Mouse (Mus musculus) liver, embryonic 15.5 days (tissue): ENCODE measurements around the gene Rps6ka4. TPM values are rescaled to one million over a fixed set of nuclear protein-coding genes. Genes with fewer than 3 reads are reported as not detected.

Experiments
- ATAC-seq: fragments of 200-750 bp; cut with Nextera tagmentation; 2 replicates; pipeline ENCODE4 v1.8.0; 2017; ENCODE audit warnings: moderate number of reproducible peaks, mild to moderate bottlenecking, moderate library complexity; ENCODE audit not compliant: insufficient read depth
- H3K27ac ChIP-seq: fragments of 300-500 bp; sonication (generic); replicated peaks from 2 replicates; pipeline ENCODE4 v1.5.1; 2015; ENCODE audit warnings: mild to moderate bottlenecking, inconsistent platforms
- H3K27me3 ChIP-seq: fragments of 300-500 bp; sonication (generic); 2 replicates; pipeline ENCODE4 v1.6.1; 2015; ENCODE audit warnings: mild to moderate bottlenecking, inconsistent platforms
- H3K36me3 ChIP-seq: fragments of 300-500 bp; sonication (generic); replicated peaks from 2 replicates; pipeline ENCODE4 v1.6.1; 2015; ENCODE audit warnings: moderate library complexity, mild to moderate bottlenecking, inconsistent platforms
- H3K4me1 ChIP-seq: fragments of 300-500 bp; sonication (generic); replicated peaks from 2 replicates; pipeline ENCODE4 v1.6.1; 2015; ENCODE audit warnings: inconsistent platforms
- H3K4me2 ChIP-seq: fragments of 300-500 bp; sonication (generic); 2 replicates; pipeline ENCODE4 v1.6.1; 2015; ENCODE audit warnings: moderate library complexity, mild to moderate bottlenecking, inconsistent platforms
- H3K4me3 ChIP-seq: fragments of 300-500 bp; sonication (generic); replicated peaks from 2 replicates; pipeline ENCODE4 v1.5.1; 2015; ENCODE audit warnings: mild to moderate bottlenecking, inconsistent platforms
- H3K9ac ChIP-seq: fragments of 300-500 bp; sonication (generic); 2 replicates; pipeline ENCODE4 v1.6.1; 2015; ENCODE audit warnings: moderate library complexity, mild to moderate bottlenecking, inconsistent platforms
- H3K9me3 ChIP-seq: fragments of 300-500 bp; sonication (generic); replicated peaks from 2 replicates; pipeline ENCODE4 v1.6.1; 2016; ENCODE audit warnings: inconsistent platforms
- WGBS: fragments of 180-500 bp; shearing (Covaris S2); methylation state at CpG from one replicate; pipeline ENCODE4 v1.1.7; 2015; ENCODE audit warnings: mixed read lengths; ENCODE audit not compliant: insufficient replicate concordance; 5-methylcytosine and 5-hydroxymethylcytosine counted together
- polyA plus RNA-seq: library from polyadenylated mRNA; unstranded; fragments of >200 nt; fragmentation: Nextera tagmentation; extraction: Ambion mirVana; gene quantifications from 2 replicates; pipeline ENCODE4 v1.2.1, GENCODE M21; 2015

Rps6ka4 gene
- polyA plus RNA-seq = 6.3 TPM in 2 replicates

GRCm38 (mm10) chr19:6840475-6841291 is at the start of gene Rps6ka4:
TSS of gene Rps6ka4 (minus strand) at chr19:6840636.
- WGBS = 1% methylated on average over 44 of the region's 44 CpGs
- 0 out of 2 replicates have a peak within 1 kb of the TSS, but pooled peaks have one; percentile 19 for H3K27ac ChIP-seq
- peaks cover 22% of the 10 kb centered on the region for H3K4me1 ChIP-seq

GRCm38 (mm10) chr19:6877965-6878364 is 37.5 kb upstream of the Rps6ka4 start:
- Histone ChIP-seq H3K4me3 (no peak overlapping the region), H3K9ac (no peak overlapping the region), H3K27ac (no peak overlapping the region), H3K27me3 (no peaks in the 10 kb centered on the region), H3K36me3 (no peaks in the 10 kb centered on the region), H3K4me1 (no peaks in the 10 kb centered on the region), H3K9me3 (no peaks in the 10 kb centered on the region), H3K4me2 (no peak overlapping the region)
- 67% methylated on average over 4 of the region's 4 CpGs for WGBS
- ATAC-seq = no peak

More at GRCm38 (mm10) chr19:6840475-6841291, at the start of gene Rps6ka4:
- Histone ChIP-seq H3K9ac (peak within 1 kb of the TSS; percentile 63), H3K27me3 (peaks cover 44% of the 10 kb centered on the region), H3K4me2 (peak within 1 kb of the TSS; percentile 94), H3K4me3 (peak within 1 kb of the TSS; percentile 66), H3K36me3 (no peaks in the 10 kb centered on the region; the same call in 1 of the 2 replicates), H3K9me3 (no peaks in the 10 kb centered on the region)
- ATAC-seq = peak; percentile 79

- Histone ChIP-seq H3K4me2 (no peak overlapping the region), H3K4me1 (peaks cover 9% of the 10 kb centered on the region), H3K4me3 (no peak overlapping the region), H3K9me3 (no peaks in the 10 kb centered on the region), H3K27me3 (no peaks in the 10 kb centered on the region), H3K9ac (no peak overlapping the region), H3K27ac (no peak overlapping the region), H3K36me3 (no peaks in the 10 kb centered on the region)
- ATAC-seq = no peak
These were observed 36.4 kb upstream of the Rps6ka4 start for GRCm38 (mm10) chr19:6876799-6877198.

GRCm38 (mm10) chr19:6875834-6876233 is 35.4 kb upstream of the Rps6ka4 start:
- Histone ChIP-seq H3K4me2 (no peak overlapping the region), H3K27ac (no peak overlapping the region), H3K27me3 (no peaks in the 10 kb centered on the region), H3K4me1 (peaks cover 18% of the 10 kb centered on the region), H3K36me3 (no peaks in the 10 kb centered on the region), H3K9ac (no peak overlapping the region), H3K9me3 (no peaks in the 10 kb centered on the region), H3K4me3 (no peak overlapping the region)
- WGBS = 63% methylated on average over 6 of the region's 6 CpGs
- no peak for ATAC-seq

GRCm38 (mm10) chr19:6874257-6874656 is 33.8 kb upstream of the Rps6ka4 start:
- no peak overlapping the region for H3K4me2 ChIP-seq
- no peak for ATAC-seq
- no peaks in the 10 kb centered on the region for H3K36me3 ChIP-seq
- H3K9me3 ChIP-seq = no peaks in the 10 kb centered on the region
- H3K4me3 ChIP-seq = no peak overlapping the region
- no peaks in the 10 kb centered on the region for H3K27me3 ChIP-seq
- H3K4me1 ChIP-seq = peaks cover 25% of the 10 kb centered on the region
- 31% methylated on average over 1 of the region's 1 CpGs for WGBS
- H3K9ac ChIP-seq = no peak overlapping the region
- H3K27ac ChIP-seq = no peak overlapping the region

- no peak overlapping the region for H3K4me2 ChIP-seq
- WGBS = 47% methylated on average over 3 of the region's 3 CpGs
- no peak overlapping the region for H3K4me3 ChIP-seq
- H3K36me3 ChIP-seq = no peaks in the 10 kb centered on the region
- H3K4me1 ChIP-seq = peaks cover 29% of the 10 kb centered on the region
- no peaks in the 10 kb centered on the region for H3K27me3 ChIP-seq
- 0 out of 2 replicates have a peak overlapping the region, but pooled peaks have one; percentile 1 for H3K27ac ChIP-seq
- H3K9ac ChIP-seq = no peak overlapping the region
- ATAC-seq = no peak
- no peaks in the 10 kb centered on the region for H3K9me3 ChIP-seq
These were observed 32.3 kb upstream of the Rps6ka4 start for GRCm38 (mm10) chr19:6872701-6873100.

- ATAC-seq = no peak; the same call in 1 of the 2 replicates
- Histone ChIP-seq H3K4me2 (peak overlapping the region; percentile 32), H3K9ac (no peak overlapping the region), H3K36me3 (no peaks in the 10 kb centered on the region), H3K27ac (peak overlapping the region; percentile 1; the same call in 1 of the 2 replicates), H3K4me3 (no peak overlapping the region), H3K27me3 (no peaks in the 10 kb centered on the region), H3K9me3 (no peaks in the 10 kb centered on the region), H3K4me1 (peaks cover 29% of the 10 kb centered on the region)
- 47% methylated on average over 5 of the region's 5 CpGs for WGBS
These were observed 31.3 kb upstream of the Rps6ka4 start for GRCm38 (mm10) chr19:6871574-6872271.

- WGBS = 0% methylated on average over 5 of the region's 5 CpGs
- H3K36me3 ChIP-seq = no peaks in the 10 kb centered on the region
- peak overlapping the region; percentile 56 for H3K4me3 ChIP-seq
- H3K27ac ChIP-seq = peak overlapping the region; percentile 75
- H3K4me1 ChIP-seq = peaks cover 29% of the 10 kb centered on the region
- peak overlapping the region; percentile 76 for H3K4me2 ChIP-seq
- H3K9ac ChIP-seq = peak overlapping the region; percentile 58
- ATAC-seq = peak; percentile 54
- no peaks in the 10 kb centered on the region for H3K9me3 ChIP-seq
- H3K27me3 ChIP-seq = no peaks in the 10 kb centered on the region
These were observed 28.9 kb upstream of the Rps6ka4 start for GRCm38 (mm10) chr19:6869355-6869754.

GRCm38 (mm10) chr19:6861451-6861850 is 21.0 kb upstream of the Rps6ka4 start:
- no peak overlapping the region for H3K27ac ChIP-seq

GRCm38 (mm10) chr19:6860706-6861105 is 20.3 kb upstream of the Rps6ka4 start:
- Histone ChIP-seq H3K9ac (no peak overlapping the region), H3K36me3 (no peaks in the 10 kb centered on the region), H3K27ac (0 out of 2 replicates have a peak overlapping the region, but pooled peaks have one; percentile 16), H3K4me3 (no peak overlapping the region), H3K27me3 (0 out of 2 replicates have a peak, but pooled peaks cover 3% of the 10 kb centered on the region), H3K4me1 (peaks cover 24% of the 10 kb centered on the region), H3K9me3 (no peaks in the 10 kb centered on the region), H3K4me2 (no peak overlapping the region)
- 39% methylated on average over 6 of the region's 6 CpGs for WGBS
- ATAC-seq = no peak

More at GRCm38 (mm10) chr19:6861451-6861850, 21.0 kb upstream of the Rps6ka4 start:
- WGBS = 79% methylated on average over 4 of the region's 4 CpGs
- Histone ChIP-seq H3K4me1 (peaks cover 16% of the 10 kb centered on the region), H3K9ac (no peak overlapping the region), H3K36me3 (no peaks in the 10 kb centered on the region), H3K4me2 (no peak overlapping the region), H3K27me3 (no peaks in the 10 kb centered on the region), H3K4me3 (no peak overlapping the region), H3K9me3 (no peaks in the 10 kb centered on the region)
- ATAC-seq = no peak

GRCm38 (mm10) chr19:6859971-6860370 is 19.5 kb upstream of the Rps6ka4 start:
- H3K9ac ChIP-seq = no peak overlapping the region
- no peak overlapping the region for H3K4me2 ChIP-seq
- no peak overlapping the region for H3K27ac ChIP-seq
- H3K27me3 ChIP-seq = 0 out of 2 replicates have a peak, but pooled peaks cover 9% of the 10 kb centered on the region
- peaks cover 31% of the 10 kb centered on the region for H3K4me1 ChIP-seq
- no peak for ATAC-seq
- WGBS = 72% methylated on average over 3 of the region's 3 CpGs
- H3K4me3 ChIP-seq = no peak overlapping the region
- H3K9me3 ChIP-seq = no peaks in the 10 kb centered on the region
- no peaks in the 10 kb centered on the region for H3K36me3 ChIP-seq
